Mouse (Mus musculus): ENCODE measurements around the gene Strn.

GRCm38 (mm10) chr17:78614481-78614880, 122.5 kb downstream of the Strn start:
- no peak for TF ChIP-seq POLR2A (IDR thresholded peaks at IDR 0.05; ENCODE audit: borderline replicate concordance, control insufficient read depth, low read depth, low read length)
- no peak for TF ChIP-seq CTCF (IDR thresholded peaks at IDR 0.05; ENCODE audit: control insufficient read depth, insufficient read depth, low read length)
